ENCODE assay signal across 12 mouse cellular contexts in genomic region chr11:70280441-70280840, GRCm38 (mm10). TPM values are rescaled to one million over a fixed set of nuclear protein-coding genes. Genes with fewer than 3 reads are reported as not detected.
A peak's percentile ranks its signal among the peaks of the same experiment; 100 is the strongest.
DNase-seq lines count a peak whose midpoint lies in the region; ATAC-seq and TF ChIP-seq lines count a peak whose summit lies in the region.
"Had no signal": no experiment of that assay in that cellular context is flagged by ENCODE, and none has a peak within 500 bp of the region (broad histone marks: within the 10 kb centered on the region; RNA-seq: fewer than 3 reads in every experiment).

No protein-coding gene starts in this region.

- no peak overlapping the region for H3K4me2 ChIP-seq in heart, postnatal 0 days (ENCODE audit: low read depth, low read length)
- H3K4me2 ChIP-seq: limb, embryonic 15.5 days had no signal

- no peak overlapping the region for H3K9ac ChIP-seq in heart, postnatal 0 days (replicated peaks; ENCODE audit: low read depth, low read length)
- H3K9ac ChIP-seq: limb, embryonic 15.5 days had no signal

- 51% methylated on average over 3 of the region's 3 CpGs for WGBS in heart, postnatal 0 days

- peak; percentile 38 for DNase-seq in adrenal gland, postnatal 14 days
- no peak for DNase-seq in adrenal gland, adult 8-10 months
- DNase-seq in layer of hippocampus, adult 2 months (ENCODE audit: low spot score in 2 of 2) = no peak
- DNase-seq in layer of hippocampus, adult 9-10 months (ENCODE audit: low spot score) = no peak
- DNase-seq in heart, postnatal 0 days (ENCODE audit: low spot score) = peak; percentile 53
- DNase-seq in lung, postnatal 14 days = peak; percentile 72
- no peak for DNase-seq in left cerebral cortex, adult 18-20 months (ENCODE audit: low spot score in 2 of 2)
- DNase-seq in left cerebral cortex, postnatal 4 days = no peak
- DNase-seq: cerebellum, adult 9-10 months had no signal

- H3K27ac ChIP-seq in layer of hippocampus, adult 2 months = peak overlapping the region; percentile 19; the same call in 1 of the 2 replicates
- H3K27ac ChIP-seq in heart, postnatal 0 days (ENCODE audit: low read depth) = no peak overlapping the region
- H3K27ac ChIP-seq: limb, embryonic 15.5 days had no signal

- no peaks in the 10 kb centered on the region for H3K27me3 ChIP-seq in heart, postnatal 0 days (ENCODE audit: control insufficient read depth, insufficient read depth, low read length)
- H3K27me3 ChIP-seq: limb, embryonic 15.5 days had no signal

- no peaks in the 10 kb centered on the region for H3K9me3 ChIP-seq in heart, postnatal 0 days (replicated peaks; ENCODE audit: control insufficient read depth, low read length)
- H3K9me3 ChIP-seq: limb, embryonic 15.5 days had no signal

- H3K4me1 ChIP-seq in heart, postnatal 0 days (ENCODE audit: control insufficient read depth, insufficient read depth) = no peaks in the 10 kb centered on the region

- TF ChIP-seq EP300 in heart, postnatal 0 days (IDR thresholded peaks at IDR 0.05; ENCODE audit: low read depth) = no peak

- no peaks in the 10 kb centered on the region for H3K36me3 ChIP-seq in heart, postnatal 0 days (replicated peaks; ENCODE audit: control insufficient read depth, insufficient read depth, low read length)
- H3K36me3 ChIP-seq: limb, embryonic 15.5 days had no signal

- intact Hi-C loops in left cerebral cortex, postnatal 4 days (cut with DNase I) = no loop called here

- no peak overlapping the region for H3K4me3 ChIP-seq in layer of hippocampus, adult 2 months
- no peak overlapping the region for H3K4me3 ChIP-seq in heart, postnatal 0 days (ENCODE audit: low read depth, low read length)
- H3K4me3 ChIP-seq: limb, embryonic 15.5 days had no signal

- TF ChIP-seq CTCF in layer of hippocampus, adult 2 months (conservative IDR thresholded peaks at IDR 0.05) = no peak
- no peak for TF ChIP-seq CTCF in heart, postnatal 0 days (IDR thresholded peaks at IDR 0.05; ENCODE audit: low read depth)

- no peak for ATAC-seq in heart, postnatal 0 days (ENCODE audit: insufficient read depth, low read depth)
- ATAC-seq: forebrain, embryonic 16.5 days had no signal

RNA-seq across cellular contexts. Expression of gene Alox12, which starts 25.3 kb away (rescaled TPM):
- total RNA-seq in adrenal gland, postnatal 14 days (2021) = 1.7 and 2.0 TPM in 2 replicates
- total RNA-seq in adrenal gland, adult 8-10 months (2022) = 1 to 10 TPM; 1.0 to 2.1 (median 1.7) TPM
- under 1 TPM; 0.13 to 0.27 TPM for total RNA-seq in layer of hippocampus, adult 2 months (2021)
- 1.4 and 2.5 TPM in 2 replicates for total RNA-seq in heart, postnatal 0 days (2014; rRNA removed; ENCODE audit: low replicate concordance)
- 2.3 TPM in 2 replicates for polyA plus RNA-seq in heart, postnatal 0 days (2015; fragmentation: Nextera tagmentation; extraction: Ambion mirVana)
- total RNA-seq in left cerebral cortex, adult 18-20 months (2021) = under 1 TPM; 0.44 to 0.47 TPM
- under 1 TPM; 0.18 to 0.40 TPM for total RNA-seq in left cerebral cortex, postnatal 4 days (2021)

RNA-seq across cellular contexts. Expression of gene Rnasek, which starts 40.8 kb away (rescaled TPM):
- total RNA-seq in adrenal gland, postnatal 14 days (2021) = 215 and 239 TPM in 2 replicates
- 100 to 1,000 TPM; 152 to 326 (median 207) TPM for total RNA-seq in adrenal gland, adult 8-10 months (2022)
- 100 to 1,000 TPM; 272 to 278 TPM for total RNA-seq in layer of hippocampus, adult 2 months (2021)
- total RNA-seq in heart, postnatal 0 days (2014; rRNA removed; ENCODE audit: low replicate concordance) = 13.1 and 75.0 TPM in 2 replicates
- 311 and 336 TPM in 2 replicates for polyA plus RNA-seq in heart, postnatal 0 days (2015; fragmentation: Nextera tagmentation; extraction: Ambion mirVana)
- 100 to 1,000 TPM; 269 to 280 TPM for total RNA-seq in left cerebral cortex, adult 18-20 months (2021)
- total RNA-seq in left cerebral cortex, postnatal 4 days (2021) = 100 to 1,000 TPM; 180 to 182 TPM

RNA-seq across cellular contexts. Expression of gene Gm21988, which starts 40.8 kb away (rescaled TPM):
- 3.6 and 5.4 TPM in 2 replicates for total RNA-seq in adrenal gland, postnatal 14 days (2021)
- total RNA-seq in adrenal gland, adult 8-10 months (2022) = 1 to 10 TPM; 3.9 to 6.7 (median 5.3) TPM
- 1 to 10 TPM; 3.9 to 4.3 TPM for total RNA-seq in layer of hippocampus, adult 2 months (2021)
- 6.8 and 15.2 TPM in 2 replicates for total RNA-seq in heart, postnatal 0 days (2014; rRNA removed; ENCODE audit: low replicate concordance)
- polyA plus RNA-seq in heart, postnatal 0 days (2015; fragmentation: Nextera tagmentation; extraction: Ambion mirVana) = 7.5 and 8.6 TPM in 2 replicates
- 1 to 10 TPM; 3.0 to 4.8 TPM for total RNA-seq in left cerebral cortex, adult 18-20 months (2021)
- total RNA-seq in left cerebral cortex, postnatal 4 days (2021) = 1 to 10 TPM; 8.5 to 8.6 TPM

RNA-seq across cellular contexts. Expression of gene Alox12e, which starts 42.0 kb away (rescaled TPM):
- not detected in 2 replicates for total RNA-seq in adrenal gland, postnatal 14 days (2021)
- total RNA-seq in adrenal gland, adult 8-10 months (2022) = not detected
- total RNA-seq in layer of hippocampus, adult 2 months (2021) = not detected
- not detected in 2 replicates for total RNA-seq in heart, postnatal 0 days (2014; rRNA removed; ENCODE audit: low replicate concordance)
- 0.05 TPM in 1 of 2 replicates, not detected in the other for polyA plus RNA-seq in heart, postnatal 0 days (2015; fragmentation: Nextera tagmentation; extraction: Ambion mirVana)
- total RNA-seq in left cerebral cortex, adult 18-20 months (2021) = under 1 TPM; 0.19 to 0.40 TPM
- under 1 TPM; 0.26 to 0.42 TPM for total RNA-seq in left cerebral cortex, postnatal 4 days (2021)
- polyA plus RNA-seq: forebrain, embryonic 16.5 days; neural tube, embryonic 11.5 days had no signal

RNA-seq across cellular contexts. Expression of gene 0610010K14Rik, which starts 42.7 kb away (rescaled TPM):
- 55.7 and 62.4 TPM in 2 replicates for total RNA-seq in adrenal gland, postnatal 14 days (2021)
- 10 to 100 TPM; 38.2 to 52.6 (median 44.5) TPM for total RNA-seq in adrenal gland, adult 8-10 months (2022)
- 10 to 100 TPM; 43.8 to 48.7 TPM for total RNA-seq in layer of hippocampus, adult 2 months (2021)
- 47.7 and 60.5 TPM in 2 replicates for total RNA-seq in heart, postnatal 0 days (2014; rRNA removed; ENCODE audit: low replicate concordance)
- polyA plus RNA-seq in heart, postnatal 0 days (2015; fragmentation: Nextera tagmentation; extraction: Ambion mirVana) = 96.5 and 102 TPM in 2 replicates
- total RNA-seq in left cerebral cortex, adult 18-20 months (2021) = 10 to 100 TPM; 44.6 to 47.2 TPM
- 10 to 100 TPM; 64.2 to 73.1 TPM for total RNA-seq in left cerebral cortex, postnatal 4 days (2021)

Comparison
In these comparisons a context has a peak if more than half of its experiments do, and no peak if none do; other contexts are left out.
1. DNase-seq: peak in adrenal gland, postnatal 14 days (single experiment), heart, postnatal 0 days (single experiment) and lung, postnatal 14 days (single experiment); none in adrenal gland, adult 8-10 months (single experiment), layer of hippocampus, adult 2 months (0 of 2), layer of hippocampus, adult 9-10 months (single experiment), left cerebral cortex, adult 18-20 months (0 of 2) and left cerebral cortex, postnatal 4 days (single experiment).